Mouse (Mus musculus): ENCODE measurements at regions not wholly inside any gene's neighbourhood (a gene's known extent, or its start where the extent isn't known, plus 50 kb on each side); places are given as distances from the start of the nearest gene placed in this dataset.

DNA sequence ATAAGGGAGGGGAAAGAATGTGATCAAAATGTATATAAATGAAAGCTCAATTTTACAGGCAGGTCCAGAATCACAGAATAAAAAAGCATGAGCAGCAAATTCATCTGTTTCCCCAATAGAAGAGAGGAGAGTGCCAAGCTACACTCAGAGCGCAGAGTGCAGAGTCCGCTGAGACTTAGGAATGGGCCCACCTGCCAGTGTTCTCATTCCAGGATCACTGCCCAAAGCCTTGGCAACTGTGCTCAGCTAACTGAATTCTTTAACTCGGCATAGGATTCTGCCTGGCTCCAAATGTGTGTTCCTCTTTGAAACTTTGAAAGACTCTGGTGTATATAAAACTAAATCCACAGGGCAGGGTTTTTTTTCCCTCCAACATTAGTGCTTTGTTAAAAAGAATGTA is 84.4 kb upstream of the Akirin2 start:
- no peak for DNase-seq (ENCODE audit: low spot score in 2 of 2)
- intact Hi-C loops (cut with DNase I), result no loop called here

DNA sequence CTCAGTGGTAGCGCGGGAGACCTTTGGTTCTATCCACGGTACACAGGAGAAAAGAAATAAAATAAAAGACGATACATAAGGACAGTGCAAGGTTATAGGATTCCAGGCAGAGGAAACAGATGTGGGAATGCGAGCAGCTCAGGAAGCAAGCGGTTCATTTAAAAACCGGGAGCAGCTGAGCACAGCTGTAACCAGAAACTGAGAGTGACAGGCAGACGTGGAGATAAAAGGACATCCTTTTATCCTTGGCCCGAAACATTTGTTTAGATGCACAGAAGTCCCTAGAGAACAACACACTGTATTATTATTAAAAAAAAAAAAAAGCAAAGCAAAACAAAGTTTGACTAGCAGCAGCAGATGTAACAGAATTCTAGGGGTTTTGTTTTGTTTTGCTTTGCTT is 82.6 kb upstream of the Akirin2 start:
- DNase-seq (ENCODE audit: low spot score in 2 of 2), result no peak
- intact Hi-C loops (cut with DNase I), result no loop called here

DNA sequence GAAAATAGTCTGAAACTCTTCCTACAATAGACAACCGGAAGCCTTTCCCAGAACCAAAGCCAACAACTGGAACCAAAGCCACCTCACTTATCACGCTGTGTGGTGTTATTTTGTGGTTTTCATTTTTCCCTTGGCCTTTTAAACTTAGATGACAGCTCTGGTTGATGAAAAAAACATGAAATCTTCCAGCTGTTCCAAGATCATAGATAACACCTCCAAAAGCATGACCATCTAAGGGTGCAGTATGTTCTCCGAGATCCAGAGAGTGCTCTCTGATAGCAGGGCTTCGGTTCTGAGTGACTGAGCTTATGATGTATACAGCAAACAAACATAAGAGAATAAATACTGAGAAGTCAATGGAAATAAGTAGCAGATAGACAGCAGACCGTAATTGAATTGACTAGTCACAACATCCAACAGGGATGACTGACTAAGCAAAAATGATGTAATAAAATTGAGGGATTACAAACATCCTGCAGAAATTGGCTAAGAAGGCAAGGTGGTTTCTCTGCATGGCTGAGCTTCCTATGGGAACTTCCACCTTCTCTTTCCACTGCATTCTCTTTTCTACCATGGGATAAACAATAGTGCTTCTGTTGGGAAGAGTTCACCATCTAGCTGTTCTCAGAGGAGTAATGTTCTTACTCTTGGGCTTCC is 74.8 kb upstream of the Akirin2 start:
- intact Hi-C loops (cut with DNase I), result no loop called here
- no peak for DNase-seq (ENCODE audit: low spot score in 2 of 2)

DNA sequence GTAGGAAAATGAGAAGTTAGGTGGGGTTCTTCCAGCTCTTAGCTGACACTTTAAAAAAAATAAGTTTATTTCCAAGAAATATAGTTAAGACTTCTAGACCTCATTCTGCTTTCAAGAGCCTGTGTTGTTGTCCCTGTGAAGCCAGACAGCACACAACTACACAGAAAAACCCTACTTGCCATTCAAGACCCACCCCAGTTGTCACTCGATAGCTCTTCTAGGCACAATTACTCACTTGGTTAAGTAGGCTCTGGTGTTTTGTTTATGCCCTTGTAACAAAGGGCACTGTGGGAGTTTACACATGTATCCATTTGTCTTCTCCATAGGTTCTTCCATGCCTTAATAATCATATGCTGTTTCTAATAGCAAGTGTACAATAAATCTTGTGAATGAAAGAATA is 66.5 kb upstream of the Akirin2 start:
- intact Hi-C loops (cut with DNase I), result no loop called here
- DNase-seq (ENCODE audit: low spot score in 2 of 2), result no peak

DNA sequence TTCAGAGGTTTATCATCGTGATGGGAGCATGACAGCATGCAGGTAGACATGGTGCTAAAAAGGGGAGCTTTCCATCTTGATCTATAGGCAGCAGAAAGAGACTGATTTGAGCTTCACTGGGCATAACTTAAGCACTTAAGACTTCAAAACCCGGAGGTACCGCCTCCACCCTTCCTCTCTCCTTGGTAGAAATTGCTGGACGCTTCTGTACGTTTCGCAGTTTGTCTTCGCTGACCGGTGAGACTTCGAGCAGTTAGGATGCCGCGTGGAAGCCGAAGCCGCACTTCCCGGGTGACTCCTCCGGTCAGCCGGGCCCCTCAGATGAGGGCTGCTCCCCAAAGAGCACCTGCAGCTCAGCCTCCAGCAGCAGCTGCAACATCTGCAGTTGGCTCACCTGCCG is 65.2 kb upstream of the Akirin2 start:
- intact Hi-C loops (cut with DNase I), result no loop called here
- DNase-seq (ENCODE audit: low spot score in 2 of 2), result no peak

DNA sequence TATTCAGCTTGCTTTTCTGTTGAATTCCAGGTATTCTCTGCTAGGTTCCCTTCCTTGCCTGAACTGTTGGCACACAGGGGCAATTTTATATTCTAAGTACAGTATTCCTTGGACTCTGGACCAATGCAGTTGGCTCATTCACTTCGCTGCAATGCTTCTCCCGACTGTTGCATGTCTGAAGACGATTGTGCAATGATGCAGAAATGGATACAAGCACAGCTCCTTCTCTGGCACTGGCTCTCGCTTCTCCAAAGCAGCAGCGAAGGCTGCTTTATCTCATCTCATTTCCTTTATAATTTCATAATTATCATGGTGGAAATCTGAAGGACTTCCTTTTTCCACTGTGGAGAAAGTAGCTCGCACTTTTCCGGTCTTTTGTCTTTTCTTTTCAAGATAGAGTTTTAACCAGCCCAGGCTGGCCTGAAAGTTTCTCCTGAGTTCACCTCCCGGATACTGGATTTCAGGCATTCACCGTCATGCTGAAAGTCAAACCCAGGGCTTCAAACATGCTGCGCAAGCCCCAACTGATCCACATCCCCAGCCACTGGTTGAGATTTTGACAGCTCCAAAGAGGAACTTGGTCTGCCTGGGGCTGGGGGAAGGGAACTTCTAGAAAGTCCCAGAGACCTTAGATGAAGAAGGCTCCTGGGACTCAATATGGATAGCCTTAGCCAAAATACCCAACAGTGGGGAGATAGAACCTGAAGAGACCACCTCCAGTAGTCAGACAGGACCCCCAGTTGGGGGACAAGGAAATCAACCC is 55.6 kb upstream of the Akirin2 start:
- intact Hi-C loops (cut with DNase I), result no loop called here
- peak in 1 of 2 experiments; percentile 6 for DNase-seq (ENCODE audit: low spot score in 2 of 2)

DNA sequence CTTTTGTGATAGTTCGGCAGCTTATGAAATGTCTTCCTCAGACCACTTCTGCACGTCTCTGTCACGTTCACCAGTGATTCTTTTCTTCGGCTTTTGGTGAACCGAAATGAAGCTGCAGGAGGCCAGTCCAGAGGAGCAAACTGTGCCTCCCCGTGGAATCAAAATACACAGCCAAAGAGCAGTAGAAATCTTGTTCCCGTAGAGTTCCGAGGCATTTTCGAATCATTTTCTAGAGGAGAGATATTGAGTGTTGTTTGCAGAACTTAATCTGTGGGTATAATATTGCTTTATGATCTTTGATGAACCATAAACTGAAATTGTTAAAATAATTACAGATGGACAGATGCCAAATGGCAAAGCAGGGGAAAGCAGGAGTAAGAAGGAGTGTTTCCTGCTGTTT is 52.4 kb upstream of the Akirin2 start:
- DNase-seq (ENCODE audit: low spot score in 2 of 2), result no peak
- intact Hi-C loops (cut with DNase I), result no loop called here

DNA sequence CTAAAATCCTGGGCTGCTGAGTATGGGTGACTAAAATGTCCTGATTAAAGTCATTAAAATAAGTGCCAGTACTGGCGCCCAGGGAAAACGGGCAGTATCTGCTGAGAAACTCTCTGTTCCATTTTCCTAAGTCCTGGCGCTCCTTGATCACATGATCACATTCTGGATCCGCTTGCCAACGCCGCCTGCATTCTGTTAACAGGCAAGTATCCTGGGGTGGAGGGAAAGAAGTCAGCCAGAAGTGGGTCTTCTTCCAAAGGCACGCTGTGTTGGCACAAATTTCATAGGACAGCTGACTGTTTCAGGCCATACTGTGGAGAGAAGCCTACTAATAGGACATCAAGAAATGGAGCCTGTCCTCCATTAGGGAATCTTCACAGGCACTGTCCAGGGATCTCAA is 52.0 kb upstream of the Akirin2 start:
- intact Hi-C loops (cut with DNase I), result no loop called here
- DNase-seq (ENCODE audit: low spot score in 2 of 2), result no peak

DNA sequence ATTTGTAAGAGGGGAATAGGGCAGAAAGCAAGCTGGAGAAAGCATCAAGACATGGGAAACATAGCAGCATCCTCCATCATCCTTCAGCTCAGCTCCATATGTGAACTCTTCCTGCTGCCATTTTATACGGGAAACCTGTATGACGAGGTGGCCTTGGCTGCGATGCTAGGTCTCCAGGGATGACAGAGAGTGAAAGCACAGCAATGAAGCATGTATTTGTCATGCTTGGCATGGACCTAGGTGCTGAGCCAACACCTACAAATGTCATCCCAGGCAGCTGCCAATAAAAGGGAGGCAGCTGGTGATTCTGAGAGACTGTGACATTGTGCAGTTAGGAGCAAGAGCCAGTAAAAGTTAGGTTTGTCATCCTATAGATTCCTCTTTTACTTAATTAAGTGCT is 51.0 kb upstream of the Akirin2 start:
- no peak for DNase-seq (ENCODE audit: low spot score in 2 of 2)
- intact Hi-C loops (cut with DNase I), result no loop called here
